Mouse (Mus musculus) gastrocnemius, adult 18-20 months (tissue): ENCODE results near the gene Gm44. TPM values are rescaled to one million over a fixed set of nuclear protein-coding genes. Genes with fewer than 3 reads are reported as not detected.
"Not testable (repeated sequence)": the region's sequence is repeated elsewhere in the genome, so short reads cannot be mapped to it uniquely, and the experiment has no call there.

ENCODE experiments used
- DNase-seq: peaks from one replicate; pipeline ENCODE4 v3.0.0; 2021; ENCODE audit warnings: low spot score
- long read RNA-seq, 2 experiments: library from polyadenylated mRNA; stranded (forward); transcript quantifications; one replicate each; pipeline ENCODE4 v2.0.0; 2021
- total RNA-seq, 2 experiments: library from RNA; stranded (reverse); gene quantifications; 2 replicates each; pipeline ENCODE4 v1.2.3; 2021

Gm44 gene
- not detected for total RNA-seq
- long read RNA-seq, experiment 1 = 0 reads
- long read RNA-seq, experiment 2 = 0 reads

- no peak for DNase-seq
These were observed at the start of gene Gm44 for GRCm38 (mm10) chrX:90891842-90892241. Gm44 (plus strand) TSS chrX:90892142.

GRCm38 (mm10) chrX:90927989-90928388 is 36.0 kb downstream of the Gm44 start:
- no peak for DNase-seq

- DNase-seq = not testable (repeated sequence)
These were observed 46.3 kb downstream of the Gm44 start for GRCm38 (mm10) chrX:90938211-90938610.
